In the genomic region with DNA sequence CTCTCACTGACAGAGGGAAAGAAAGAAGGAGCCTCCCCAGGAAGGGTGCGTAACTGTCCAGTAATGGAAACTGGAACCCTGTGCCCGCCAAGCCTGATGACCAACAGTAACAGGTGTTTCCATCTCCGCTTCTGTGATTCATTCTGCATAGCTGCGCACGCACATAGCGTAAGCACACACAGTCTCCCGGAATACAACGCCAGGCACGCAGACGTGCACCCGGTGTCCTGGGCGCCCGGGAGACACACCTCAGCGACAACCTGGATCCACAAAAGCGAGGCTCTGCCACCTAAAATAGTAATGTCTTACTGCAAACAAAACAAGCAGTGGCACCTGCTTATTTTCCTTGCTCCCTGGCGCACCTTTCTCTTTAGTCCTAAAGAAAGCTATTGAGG, we compare ENCODE assay signal across 8 mouse cellular contexts. TPM values are rescaled to one million over a fixed set of nuclear protein-coding genes. Genes with fewer than 3 reads are reported as not detected.
DNase-seq lines count a peak whose midpoint lies in the region; ATAC-seq and TF ChIP-seq lines count a peak whose summit lies in the region.

No protein-coding gene starts in this region.

- ATAC-seq in cerebellum, adult (ENCODE audit: insufficient number of reproducible peaks, low FRiP score, low TSS enrichment) = peak; percentile 59; the same call in 1 of the 2 replicates
- ATAC-seq in forebrain, embryonic 16.5 days = peak; percentile 66
- ATAC-seq in stomach, embryonic 16.5 days (ENCODE audit: insufficient read depth, low FRiP score) = peak; percentile 89

- peak overlapping the region; percentile 74 for H3K4me2 ChIP-seq in forebrain, embryonic 16.5 days (ENCODE audit: low read length)
- peak overlapping the region; percentile 87 for H3K4me2 ChIP-seq in stomach, embryonic 16.5 days (ENCODE audit: low read depth, low read length)

- intact Hi-C loops in left cerebral cortex, postnatal 10 days (cut with DNase I) = loop anchor here (5.0 kb wide), 2 partner anchors 52 to 152 kb away; partner anchors contain the start of gene Map3k9

- no peak for TF ChIP-seq CTCF in E14TG2a.4 (conservative IDR thresholded peaks at IDR 0.05; ENCODE audit: low read length)

- DNase-seq in heart, postnatal 4 days = peak; percentile 22
- DNase-seq in left cerebral cortex, postnatal 10 days (ENCODE audit: extremely low spot score in 1 of 2, low spot score in 2 of 2) = peak; percentile 46 to 55
- peak; percentile 48 to 64 for DNase-seq in lung, postnatal 4 days
- no peak for DNase-seq in spleen, adult 18-20 months

- H3K27me3 ChIP-seq in E14TG2a.4 (ENCODE audit: insufficient read depth, low read length) = peaks cover 73% of the 10 kb centered on the region
- H3K27me3 ChIP-seq in forebrain, embryonic 16.5 days (replicated peaks; ENCODE audit: control insufficient read depth, insufficient read depth, low read length) = no peaks in the 10 kb centered on the region
- peaks cover 11% of the 10 kb centered on the region for H3K27me3 ChIP-seq in stomach, embryonic 16.5 days (ENCODE audit: control insufficient read depth, insufficient read depth, low read length)

- no peaks in the 10 kb centered on the region for H3K9me3 ChIP-seq in E14TG2a.4 (ENCODE audit: low read length)
- H3K9me3 ChIP-seq in forebrain, embryonic 16.5 days (ENCODE audit: control insufficient read depth, low read length) = no peaks in the 10 kb centered on the region
- no peaks in the 10 kb centered on the region for H3K9me3 ChIP-seq in stomach, embryonic 16.5 days (replicated peaks; ENCODE audit: control insufficient read depth, low read length)

- H3K9ac ChIP-seq in forebrain, embryonic 16.5 days (replicated peaks; ENCODE audit: low read depth, low read length) = peak overlapping the region; percentile 92
- H3K9ac ChIP-seq in stomach, embryonic 16.5 days (ENCODE audit: low read length) = peak overlapping the region; percentile 77

- peaks cover 22% of the 10 kb centered on the region for H3K4me1 ChIP-seq in E14TG2a.4 (replicated peaks; ENCODE audit: low read depth, low read length)
- peaks cover 28% of the 10 kb centered on the region for H3K4me1 ChIP-seq in forebrain, embryonic 16.5 days (replicated peaks; ENCODE audit: control insufficient read depth, insufficient read depth, low read length)
- H3K4me1 ChIP-seq in stomach, embryonic 16.5 days (ENCODE audit: control insufficient read depth, insufficient read depth, low read length) = peaks cover 5% of the 10 kb centered on the region

- peak overlapping the region; percentile 96 for H3K27ac ChIP-seq in forebrain, embryonic 16.5 days (ENCODE audit: low read length)
- peak overlapping the region; percentile 85 for H3K27ac ChIP-seq in stomach, embryonic 16.5 days (ENCODE audit: low read length)

- WGBS in forebrain, embryonic 16.5 days = 1% methylated on average over 16 of the region's 16 CpGs
- WGBS in stomach, embryonic 16.5 days = under 1% methylated on average over 16 of the region's 16 CpGs

- H3K36me3 ChIP-seq in E14TG2a.4 (ENCODE audit: insufficient read depth, low read length) = no peaks in the 10 kb centered on the region
- H3K36me3 ChIP-seq in forebrain, embryonic 16.5 days (ENCODE audit: control insufficient read depth, insufficient read depth) = no peaks in the 10 kb centered on the region
- no peaks in the 10 kb centered on the region for H3K36me3 ChIP-seq in stomach, embryonic 16.5 days (ENCODE audit: control insufficient read depth, insufficient read depth, low read length)

- peak overlapping the region; percentile 93 for H3K4me3 ChIP-seq in E14TG2a.4 (replicated peaks; ENCODE audit: low read length)
- peak overlapping the region; percentile 75 for H3K4me3 ChIP-seq in forebrain, embryonic 16.5 days (replicated peaks; ENCODE audit: low read length)
- peak overlapping the region; percentile 65 for H3K4me3 ChIP-seq in stomach, embryonic 16.5 days (replicated peaks; ENCODE audit: low read length)

RNA-seq across cellular contexts. Expression of gene Ttc9, which starts 0.5 kb away (rescaled TPM):
- 20.3 and 24.6 TPM in 2 replicates for polyA plus RNA-seq in forebrain, embryonic 16.5 days (2015; fragmentation: Nextera tagmentation; extraction: Ambion mirVana)
- 1 to 10 TPM; 9.1 to 9.8 TPM for total RNA-seq in heart, postnatal 4 days (2021)
- total RNA-seq in left cerebral cortex, postnatal 10 days (2021) = 10 to 100 TPM; 76.7 to 78.7 TPM
- 6.8 and 7.6 TPM in 2 replicates for polyA plus RNA-seq in stomach, embryonic 16.5 days (2015; fragmentation: Nextera tagmentation; extraction: Ambion mirVana)

RNA-seq across cellular contexts. Expression of gene Med6, which starts 35.7 kb away (rescaled TPM):
- 50.8 and 51.4 TPM in 2 replicates for polyA plus RNA-seq in forebrain, embryonic 16.5 days (2015; fragmentation: Nextera tagmentation; extraction: Ambion mirVana)
- 10 to 100 TPM; 24.4 to 26.7 TPM for total RNA-seq in heart, postnatal 4 days (2021)
- total RNA-seq in left cerebral cortex, postnatal 10 days (2021) = 10 to 100 TPM; 22.1 to 24.9 TPM
- 55.0 and 55.5 TPM in 2 replicates for polyA plus RNA-seq in stomach, embryonic 16.5 days (2015; fragmentation: Nextera tagmentation; extraction: Ambion mirVana)

Comparison
In these comparisons a context has a peak if more than half of its experiments do, and no peak if none do; other contexts are left out.
1. DNase-seq: peak in heart, postnatal 4 days (single experiment), left cerebral cortex, postnatal 10 days (2 of 2) and lung, postnatal 4 days (2 of 2); none in spleen, adult 18-20 months (0 of 2).
2. RNA of gene Ttc9, which starts 0.5 kb away (total RNA-seq): 76.7 to 78.7 TPM in left cerebral cortex, postnatal 10 days; 9.1 to 9.8 TPM in heart, postnatal 4 days; every median in the first group is over 4 times any median in the second.
3. Peak in every context shown above with its lines, with median percentiles within 50 percentile points of each other: H3K4me3 ChIP-seq and ATAC-seq.